Mouse (Mus musculus) ZHBTc4 (cell line): ENCODE results near the gene Misp.

Experiments used
- DNase-seq: peaks from one replicate; pipeline ENCODE4 v3.0.0-alpha.2; 2011; ENCODE audit warnings: low read depth, low spot score

Misp gene

GRCm38 (mm10) chr10:79873313-79873712 is 52.5 kb downstream of the Misp start:
- DNase-seq = no peak

DNA sequence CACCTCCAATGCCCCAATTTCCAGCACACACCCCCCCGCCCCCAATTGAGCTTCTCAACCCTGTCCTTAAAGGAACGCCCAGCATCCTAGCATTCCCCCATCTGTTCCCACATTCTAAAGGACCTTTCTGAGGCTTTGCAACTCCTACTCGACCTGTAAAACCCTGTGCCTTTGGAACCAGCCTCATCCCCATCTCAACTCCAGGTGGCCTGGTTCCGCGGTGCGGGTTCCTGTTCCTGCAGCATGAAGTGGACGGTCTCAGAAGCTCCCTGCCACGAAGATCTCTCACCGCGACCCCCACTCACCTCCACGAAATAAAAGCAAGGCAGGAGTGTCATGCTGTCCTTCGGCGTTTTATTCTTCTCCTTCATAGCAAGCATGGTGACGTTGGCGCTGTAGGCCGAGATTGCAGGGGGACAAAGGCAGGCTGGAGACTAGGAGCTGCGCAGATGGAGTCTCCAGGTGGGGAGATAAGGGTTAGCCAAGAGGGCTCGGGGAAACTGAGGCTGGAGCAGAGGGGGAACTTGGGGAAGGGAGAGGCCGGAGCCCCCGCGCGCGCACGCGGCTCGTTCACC is 53.0 kb downstream of the Misp start:
- DNase-seq = no peak

- peak; percentile 61 for DNase-seq
Observed at GRCm38 (mm10) chr10:79874290-79874862, 53.6 kb downstream of the Misp start, which contains the start of the genes Prtn3 and Plppr3. Gene Prtn3 (plus strand): TSS chr10:79874476. Gene Plppr3 (minus strand): TSS chr10:79874634.

GRCm38 (mm10) chr10:79877174-79877573 is 56.4 kb downstream of the Misp start:
- no peak for DNase-seq

DNA sequence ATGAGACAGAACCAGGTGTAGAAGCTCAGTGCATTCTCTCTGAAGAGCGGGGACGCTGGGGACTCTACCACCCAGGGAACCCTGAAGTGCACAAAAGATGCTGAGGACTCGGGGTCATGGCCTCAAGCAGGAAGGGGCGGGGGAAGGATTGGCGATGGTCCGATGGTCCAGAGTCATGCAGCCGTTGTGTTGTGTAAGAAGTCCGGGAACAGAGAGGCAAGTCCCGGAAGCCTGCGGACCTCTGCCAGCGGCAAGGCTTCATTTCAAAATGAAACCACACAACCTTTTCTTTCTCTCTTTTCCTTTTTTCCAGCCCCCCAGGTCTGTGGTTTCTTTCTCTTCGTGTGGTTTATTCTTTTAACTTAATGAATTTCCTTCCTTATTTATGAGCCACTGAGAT is 57.0 kb downstream of the Misp start:
- no peak for DNase-seq

GRCm38 (mm10) chr10:79879527-79879926 is 58.7 kb downstream of the Misp start:
- DNase-seq = no peak
